Mouse (Mus musculus): ENCODE measurements around the gene Pde3a.

DNA sequence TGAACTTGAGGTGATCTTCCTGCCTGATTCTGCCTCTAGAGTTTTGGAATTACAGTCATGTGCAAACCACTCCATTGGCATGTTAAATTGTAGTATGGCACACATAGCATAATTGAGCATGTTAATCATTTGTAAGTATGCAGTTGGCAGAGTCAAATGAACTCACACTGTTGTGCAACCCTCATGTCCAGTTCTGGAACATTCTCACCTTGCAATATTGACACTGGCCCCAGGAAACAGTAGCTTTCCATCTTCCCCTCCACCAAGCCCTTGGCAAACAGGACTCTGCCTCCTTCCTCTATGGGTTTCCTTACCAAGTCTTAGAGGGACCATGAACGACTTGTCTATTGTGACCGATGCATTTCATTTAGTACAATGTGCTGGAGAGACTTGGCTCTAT lies 42.1 kb downstream of the Pde3a start:
- TF ChIP-seq EP300 (IDR thresholded peaks at IDR 0.05; ENCODE audit: insufficient read depth, low read depth, low read length) (no peak), CTCF (IDR thresholded peaks at IDR 0.05) (no peak), POLR2A (IDR thresholded peaks at IDR 0.05; ENCODE audit: insufficient read depth, low read depth, low read length) (no peak)
